In genomic region chr17:45516488-45516887, GRCm38 (mm10) we compare ENCODE assay signal across 9 mouse cellular contexts. TPM values are rescaled to one million over a fixed set of nuclear protein-coding genes. Genes with fewer than 3 reads are reported as not detected.
DNase-seq lines count a peak whose midpoint lies in the region; ATAC-seq and TF ChIP-seq lines count a peak whose summit lies in the region.
"Had no signal": no experiment of that assay in that cellular context is flagged by ENCODE, and none has a peak within 500 bp of the region (broad histone marks: within the 10 kb centered on the region; RNA-seq: fewer than 3 reads in every experiment).

No protein-coding gene starts in this region.

- WGBS in liver, postnatal 0 days (ENCODE audit: insufficient replicate concordance) = 49% methylated on average over 8 of the region's 8 CpGs
- 51% methylated on average over 8 of the region's 8 CpGs for WGBS in neural tube, embryonic 14.5 days

- H3K4me1 ChIP-seq in liver, postnatal 0 days (ENCODE audit: insufficient read depth) = no peaks in the 10 kb centered on the region
- no peaks in the 10 kb centered on the region for H3K4me1 ChIP-seq in neural tube, embryonic 14.5 days (ENCODE audit: control insufficient read depth, insufficient read depth, low read length)

- no peak overlapping the region for H3K4me2 ChIP-seq in liver, postnatal 0 days (ENCODE audit: low read depth, low read length)
- H3K4me2 ChIP-seq in neural tube, embryonic 14.5 days (ENCODE audit: low read depth, low read length) = no peak overlapping the region

- no peak overlapping the region for H3K27ac ChIP-seq in liver, postnatal 0 days (ENCODE audit: low read depth)
- H3K27ac ChIP-seq in neural tube, embryonic 14.5 days (ENCODE audit: low read depth, low read length) = no peak overlapping the region

- no peak for ATAC-seq in liver, postnatal 0 days
- ATAC-seq in neural tube, embryonic 14.5 days (ENCODE audit: low read depth) = peak; percentile 46

- peak; percentile 88 for TF ChIP-seq CTCF in liver, postnatal 0 days (IDR thresholded peaks at IDR 0.05; ENCODE audit: low read depth)

- no peak for TF ChIP-seq EP300 in liver, postnatal 0 days (IDR thresholded peaks at IDR 0.05; ENCODE audit: low read depth)

- no peak overlapping the region for H3K9ac ChIP-seq in liver, postnatal 0 days (replicated peaks)
- H3K9ac ChIP-seq in neural tube, embryonic 14.5 days (replicated peaks; ENCODE audit: low read depth, low read length) = 0 out of 2 replicates have a peak overlapping the region, but pooled peaks have one; percentile 11

- H3K9me3 ChIP-seq in liver, postnatal 0 days (ENCODE audit: low read length) = no peaks in the 10 kb centered on the region
- no peaks in the 10 kb centered on the region for H3K9me3 ChIP-seq in neural tube, embryonic 14.5 days (ENCODE audit: control insufficient read depth, low read length)

- no peaks in the 10 kb centered on the region; the same call in 1 of the 2 replicates for H3K36me3 ChIP-seq in liver, postnatal 0 days (replicated peaks; ENCODE audit: insufficient read depth, low read length)
- 0 out of 2 replicates have a peak, but pooled peaks cover 4% of the 10 kb centered on the region for H3K36me3 ChIP-seq in neural tube, embryonic 14.5 days (ENCODE audit: control insufficient read depth, insufficient read depth, low read length)

- H3K27me3 ChIP-seq in liver, postnatal 0 days (ENCODE audit: insufficient read depth, low read length) = no peaks in the 10 kb centered on the region
- H3K27me3 ChIP-seq in neural tube, embryonic 14.5 days (ENCODE audit: control insufficient read depth, insufficient read depth, low read length) = no peaks in the 10 kb centered on the region

- H3K4me3 ChIP-seq in liver, postnatal 0 days (ENCODE audit: low read depth, low read length) = no peak overlapping the region
- H3K4me3 ChIP-seq in neural tube, embryonic 14.5 days (ENCODE audit: low read depth, low read length) = no peak overlapping the region
- H3K4me3 ChIP-seq: erythroblast, embryonic 14.5 days had no signal

- peak; percentile 85 for DNase-seq in CD4-positive, CD25-positive, alpha-beta regulatory T cell, adult 2 months (ENCODE audit: low read depth, low spot score)
- peak; percentile 85 for DNase-seq in adrenal gland, postnatal 10 days
- peak; percentile 53 for DNase-seq in embryo, embryonic 11.5 days (ENCODE audit: low read depth, low spot score)
- peak; percentile 76 for DNase-seq in heart, adult 8-10 months (ENCODE audit: low spot score)
- peak; percentile 75 to 87 for DNase-seq in kidney, postnatal 25 days
- peak; percentile 83 for DNase-seq in liver, postnatal 0 days
- DNase-seq in testis, postnatal 14 days (ENCODE audit: low spot score) = peak; percentile 47

RNA-seq across cellular contexts. Expression of gene Tcte1, which starts 6.7 kb away (rescaled TPM):
- total RNA-seq in adrenal gland, postnatal 10 days (2021) = not detected
- not detected for total RNA-seq in heart, adult 8-10 months (2022)
- polyA plus RNA-seq in liver, postnatal 0 days (2015; fragmentation: Nextera tagmentation; extraction: Ambion mirVana) = not detected in 2 replicates
- polyA plus RNA-seq in neural tube, embryonic 14.5 days (2014; fragmentation: Nextera tagmentation; extraction: Ambion mirVana) = 3.2 and 4.2 TPM in 2 replicates
- polyA plus RNA-seq: erythroblast, embryonic 14.5 days had no signal

RNA-seq across cellular contexts. Expression of gene Aars2, which starts 9.8 kb away (rescaled TPM):
- 10 to 100 TPM; 17.6 to 22.6 TPM for total RNA-seq in adrenal gland, postnatal 10 days (2021)
- total RNA-seq in heart, adult 8-10 months (2022) = 10 to 100 TPM; 18.7 to 21.1 (median 19.9) TPM
- 4.2 and 4.8 TPM in 2 replicates for polyA plus RNA-seq in liver, postnatal 0 days (2015; fragmentation: Nextera tagmentation; extraction: Ambion mirVana)
- polyA plus RNA-seq in neural tube, embryonic 14.5 days (2014; fragmentation: Nextera tagmentation; extraction: Ambion mirVana) = 14.0 and 15.3 TPM in 2 replicates

RNA-seq across cellular contexts. Expression of gene Tmem151b, which starts 33.0 kb away (rescaled TPM):
- total RNA-seq in adrenal gland, postnatal 10 days (2021) = 1 to 10 TPM; 1.2 to 3.1 TPM
- total RNA-seq in heart, adult 8-10 months (2022) = under 1 TPM in 1 of 4 experiments, not detected in 3; 0.09 TPM
- 0.13 and 0.19 TPM in 2 replicates for polyA plus RNA-seq in liver, postnatal 0 days (2015; fragmentation: Nextera tagmentation; extraction: Ambion mirVana)
- polyA plus RNA-seq in neural tube, embryonic 14.5 days (2014; fragmentation: Nextera tagmentation; extraction: Ambion mirVana) = 14.3 and 15.0 TPM in 2 replicates
- polyA plus RNA-seq: erythroblast, embryonic 14.5 days had no signal

RNA-seq across cellular contexts. Expression of gene Nfkbie, which starts 39.0 kb away (rescaled TPM):
- total RNA-seq in adrenal gland, postnatal 10 days (2021) = 1 to 10 TPM; 4.4 to 6.2 TPM
- total RNA-seq in heart, adult 8-10 months (2022) = 1 to 10 TPM in 3 of 4 experiments, under 1 TPM in 1; 0.65 to 1.5 (median 1.3) TPM
- polyA plus RNA-seq in liver, postnatal 0 days (2015; fragmentation: Nextera tagmentation; extraction: Ambion mirVana) = 2.8 and 3.0 TPM in 2 replicates
- 4.2 and 4.9 TPM in 2 replicates for polyA plus RNA-seq in neural tube, embryonic 14.5 days (2014; fragmentation: Nextera tagmentation; extraction: Ambion mirVana)

RNA-seq across cellular contexts. Expression of gene Spats1, which starts 41.3 kb away (rescaled TPM):
- under 1 TPM in 1 of 2 experiments, not detected in 1; 0.48 TPM for total RNA-seq in adrenal gland, postnatal 10 days (2021)
- under 1 TPM in 3 of 4 experiments, not detected in 1; 0.28 to 0.47 (median 0.38) TPM for total RNA-seq in heart, adult 8-10 months (2022)
- polyA plus RNA-seq in liver, postnatal 0 days (2015; fragmentation: Nextera tagmentation; extraction: Ambion mirVana) = not detected in 2 replicates
- polyA plus RNA-seq in neural tube, embryonic 14.5 days (2014; fragmentation: Nextera tagmentation; extraction: Ambion mirVana) = 2.6 and 2.8 TPM in 2 replicates
- polyA plus RNA-seq: erythroblast, embryonic 14.5 days had no signal
